Mouse (Mus musculus): ENCODE measurements at regions not wholly inside any gene's neighbourhood (a gene's known extent, or its start where the extent isn't known, plus 50 kb on each side); places are given as distances from the start of the nearest gene placed in this dataset.

GRCm38 (mm10) chr13:47298010-47298409 is 175.6 kb downstream of the Rnf144b start:
- no peaks in the 10 kb centered on the region for H3K4me1 ChIP-seq (ENCODE audit: control insufficient read depth, insufficient read depth, low read length)
- no peaks in the 10 kb centered on the region for H3K36me3 ChIP-seq (ENCODE audit: control insufficient read depth, insufficient read depth, low read length)
- H3K4me2 ChIP-seq (ENCODE audit: low read depth, low read length): peak overlapping the region; percentile 25; the same call in 1 of the 2 replicates
- no peak; the same call in 1 of the 2 replicates for ATAC-seq (ENCODE audit: low read depth)
- no peak overlapping the region for H3K4me3 ChIP-seq (ENCODE audit: low read depth, low read length)
- 0 out of 2 replicates have a peak overlapping the region, but pooled peaks have one; percentile 4 for H3K27ac ChIP-seq (ENCODE audit: low read depth, low read length)
- no peaks in the 10 kb centered on the region for H3K9me3 ChIP-seq (ENCODE audit: control insufficient read depth, low read length)
- H3K27me3 ChIP-seq (ENCODE audit: control insufficient read depth, insufficient read depth, low read length): no peaks in the 10 kb centered on the region
- H3K9ac ChIP-seq (replicated peaks; ENCODE audit: low read depth, low read length): 0 out of 2 replicates have a peak overlapping the region, but pooled peaks have one; percentile 7
- WGBS: 19% methylated on average over 11 of the region's 11 CpGs

GRCm38 (mm10) chr13:47300486-47300885 is 178.0 kb downstream of the Rnf144b start:
- WGBS: 40% methylated on average over 2 of the region's 2 CpGs

GRCm38 (mm10) chr13:47301070-47301469 is 178.6 kb downstream of the Rnf144b start:
- WGBS: 61% methylated on average over 3 of the region's 3 CpGs
- H3K4me3 ChIP-seq (ENCODE audit: low read depth, low read length): no peak overlapping the region
- H3K27ac ChIP-seq (ENCODE audit: low read depth, low read length): no peak overlapping the region
- H3K9ac ChIP-seq (replicated peaks; ENCODE audit: low read depth, low read length): no peak overlapping the region
- no peaks in the 10 kb centered on the region for H3K27me3 ChIP-seq (ENCODE audit: control insufficient read depth, insufficient read depth, low read length)
- H3K4me2 ChIP-seq (ENCODE audit: low read depth, low read length): no peak overlapping the region
- no peaks in the 10 kb centered on the region for H3K9me3 ChIP-seq (ENCODE audit: control insufficient read depth, low read length)
- no peaks in the 10 kb centered on the region for H3K4me1 ChIP-seq (ENCODE audit: control insufficient read depth, insufficient read depth, low read length)
- ATAC-seq (ENCODE audit: low read depth): 0 out of 2 replicates have a peak, but pooled peaks have one; percentile 21
- no peaks in the 10 kb centered on the region for H3K36me3 ChIP-seq (ENCODE audit: control insufficient read depth, insufficient read depth, low read length)

More at GRCm38 (mm10) chr13:47300486-47300885, 178.0 kb downstream of the Rnf144b start:
- H3K27ac ChIP-seq (ENCODE audit: low read depth, low read length): no peak overlapping the region
- H3K4me1 ChIP-seq (ENCODE audit: control insufficient read depth, insufficient read depth, low read length): no peaks in the 10 kb centered on the region
- no peak for ATAC-seq (ENCODE audit: low read depth)
- H3K4me2 ChIP-seq (ENCODE audit: low read depth, low read length): no peak overlapping the region
- no peaks in the 10 kb centered on the region for H3K27me3 ChIP-seq (ENCODE audit: control insufficient read depth, insufficient read depth, low read length)
- no peak overlapping the region for H3K9ac ChIP-seq (replicated peaks; ENCODE audit: low read depth, low read length)
- no peak overlapping the region for H3K4me3 ChIP-seq (ENCODE audit: low read depth, low read length)
- H3K36me3 ChIP-seq (ENCODE audit: control insufficient read depth, insufficient read depth, low read length): no peaks in the 10 kb centered on the region
- no peaks in the 10 kb centered on the region for H3K9me3 ChIP-seq (ENCODE audit: control insufficient read depth, low read length)

- Histone ChIP-seq H3K4me2 (ENCODE audit: low read depth, low read length) (no peak overlapping the region), H3K27me3 (ENCODE audit: control insufficient read depth, insufficient read depth, low read length) (no peaks in the 10 kb centered on the region), H3K9ac (replicated peaks; ENCODE audit: low read depth, low read length) (no peak overlapping the region), H3K4me3 (ENCODE audit: low read depth, low read length) (no peak overlapping the region), H3K9me3 (ENCODE audit: control insufficient read depth, low read length) (no peaks in the 10 kb centered on the region), H3K36me3 (ENCODE audit: control insufficient read depth, insufficient read depth, low read length) (no peaks in the 10 kb centered on the region), H3K27ac (ENCODE audit: low read depth, low read length) (no peak overlapping the region), H3K4me1 (ENCODE audit: control insufficient read depth, insufficient read depth, low read length) (peaks cover 3% of the 10 kb centered on the region; the same call in 1 of the 2 replicates)
- WGBS: 88% methylated on average over 6 of the region's 6 CpGs
- ATAC-seq (ENCODE audit: low read depth): no peak
These were observed 187.0 kb downstream of the Rnf144b start for GRCm38 (mm10) chr13:47309492-47309891.

DNA sequence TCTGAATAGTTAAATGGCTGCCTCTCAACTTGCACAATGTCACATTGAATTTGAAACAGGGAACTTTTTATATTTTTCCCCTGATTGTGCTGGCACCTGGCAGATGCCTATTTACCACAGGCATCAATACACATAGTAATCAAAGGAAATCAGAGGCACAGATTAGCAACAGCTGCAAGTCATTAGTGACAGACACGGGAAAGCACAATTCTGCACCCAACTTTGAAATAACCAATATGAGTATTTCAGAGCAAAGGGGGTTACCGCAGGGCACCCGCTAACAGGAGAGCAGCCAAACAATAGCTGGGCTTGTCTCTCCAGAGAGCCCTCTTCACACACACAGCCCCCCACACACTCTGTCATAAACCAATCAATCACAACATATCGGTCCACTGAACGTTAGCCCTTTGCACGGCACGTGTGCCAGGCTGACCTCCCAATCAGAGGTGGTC is 188.3 kb downstream of the Rnf144b start:
- H3K4me3 ChIP-seq (ENCODE audit: low read depth, low read length): no peak overlapping the region
- no peaks in the 10 kb centered on the region for H3K36me3 ChIP-seq (ENCODE audit: control insufficient read depth, insufficient read depth, low read length)
- no peak overlapping the region for H3K9ac ChIP-seq (replicated peaks; ENCODE audit: low read depth, low read length)
- peaks cover 3% of the 10 kb centered on the region; the same call in 1 of the 2 replicates for H3K4me1 ChIP-seq (ENCODE audit: control insufficient read depth, insufficient read depth, low read length)
- H3K27me3 ChIP-seq (ENCODE audit: control insufficient read depth, insufficient read depth, low read length): no peaks in the 10 kb centered on the region
- H3K4me2 ChIP-seq (ENCODE audit: low read depth, low read length): no peak overlapping the region
- ATAC-seq (ENCODE audit: low read depth): no peak
- 5% methylated on average over 7 of the region's 7 CpGs for WGBS
- H3K9me3 ChIP-seq (ENCODE audit: control insufficient read depth, low read length): no peaks in the 10 kb centered on the region
- H3K27ac ChIP-seq (ENCODE audit: low read depth, low read length): no peak overlapping the region

GRCm38 (mm10) chr13:47319549-47319948 is 197.1 kb downstream of the Rnf144b start:
- Histone ChIP-seq H3K27ac (ENCODE audit: low read depth, low read length) (no peak overlapping the region), H3K9ac (replicated peaks; ENCODE audit: low read depth, low read length) (no peak overlapping the region), H3K4me2 (ENCODE audit: low read depth, low read length) (no peak overlapping the region), H3K27me3 (ENCODE audit: control insufficient read depth, insufficient read depth, low read length) (no peaks in the 10 kb centered on the region), H3K4me1 (ENCODE audit: control insufficient read depth, insufficient read depth, low read length) (no peaks in the 10 kb centered on the region), H3K4me3 (ENCODE audit: low read depth, low read length) (no peak overlapping the region), H3K9me3 (ENCODE audit: control insufficient read depth, low read length) (no peaks in the 10 kb centered on the region), H3K36me3 (ENCODE audit: control insufficient read depth, insufficient read depth, low read length) (no peaks in the 10 kb centered on the region)
- ATAC-seq (ENCODE audit: low read depth): no peak
- 53% methylated on average over 8 of the region's 8 CpGs for WGBS

DNA sequence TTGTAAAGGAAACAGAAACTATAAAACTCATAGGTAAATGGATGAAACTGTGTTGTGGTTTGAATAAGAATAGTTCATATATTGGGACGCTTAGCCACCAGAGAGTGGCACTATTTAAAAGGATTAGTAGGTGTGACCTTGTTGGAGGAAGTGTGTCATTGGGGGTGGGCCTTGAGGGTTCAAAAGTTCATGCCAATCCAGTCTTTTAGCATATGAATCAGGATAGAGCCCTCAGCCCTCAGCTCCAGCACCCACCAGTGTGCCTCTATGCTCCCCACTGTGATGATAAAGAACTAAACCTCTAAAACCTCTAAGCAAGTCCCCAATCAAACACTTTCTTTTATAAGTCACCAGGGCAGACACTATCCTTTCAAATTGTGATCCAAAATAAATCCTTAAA is 199.4 kb downstream of the Rnf144b start:
- no peak overlapping the region for H3K4me3 ChIP-seq (ENCODE audit: low read depth, low read length)
- H3K27me3 ChIP-seq (ENCODE audit: control insufficient read depth, insufficient read depth, low read length): no peaks in the 10 kb centered on the region
- WGBS: 81% methylated on average over 1 of the region's 1 CpGs
- H3K9ac ChIP-seq (replicated peaks; ENCODE audit: low read depth, low read length): no peak overlapping the region
- H3K9me3 ChIP-seq (ENCODE audit: control insufficient read depth, low read length): no peaks in the 10 kb centered on the region
- no peaks in the 10 kb centered on the region for H3K4me1 ChIP-seq (ENCODE audit: control insufficient read depth, insufficient read depth, low read length)
- no peak overlapping the region for H3K4me2 ChIP-seq (ENCODE audit: low read depth, low read length)
- no peak overlapping the region for H3K27ac ChIP-seq (ENCODE audit: low read depth, low read length)
- no peaks in the 10 kb centered on the region for H3K36me3 ChIP-seq (ENCODE audit: control insufficient read depth, insufficient read depth, low read length)
- no peak for ATAC-seq (ENCODE audit: low read depth)

GRCm38 (mm10) chr13:47335996-47336684 is 213.7 kb downstream of the Rnf144b start:
- Histone ChIP-seq H3K9me3 (ENCODE audit: control insufficient read depth, low read length) (no peaks in the 10 kb centered on the region), H3K36me3 (ENCODE audit: control insufficient read depth, insufficient read depth, low read length) (no peaks in the 10 kb centered on the region), H3K9ac (replicated peaks; ENCODE audit: low read depth, low read length) (no peak overlapping the region), H3K27me3 (ENCODE audit: control insufficient read depth, insufficient read depth, low read length) (no peaks in the 10 kb centered on the region), H3K27ac (ENCODE audit: low read depth, low read length) (no peak overlapping the region), H3K4me2 (ENCODE audit: low read depth, low read length) (no peak overlapping the region), H3K4me3 (ENCODE audit: low read depth, low read length) (no peak overlapping the region), H3K4me1 (ENCODE audit: control insufficient read depth, insufficient read depth, low read length) (no peaks in the 10 kb centered on the region)
- no peak for ATAC-seq (ENCODE audit: low read depth)
- WGBS: 73% methylated on average over 16 of the region's 16 CpGs

- no peak overlapping the region for H3K27ac ChIP-seq (ENCODE audit: low read depth, low read length)
- no peaks in the 10 kb centered on the region for H3K4me1 ChIP-seq (ENCODE audit: control insufficient read depth, insufficient read depth, low read length)
- H3K36me3 ChIP-seq (ENCODE audit: control insufficient read depth, insufficient read depth, low read length): no peaks in the 10 kb centered on the region
- H3K27me3 ChIP-seq (ENCODE audit: control insufficient read depth, insufficient read depth, low read length): no peaks in the 10 kb centered on the region
- no peaks in the 10 kb centered on the region for H3K9me3 ChIP-seq (ENCODE audit: control insufficient read depth, low read length)
- H3K4me2 ChIP-seq (ENCODE audit: low read depth, low read length): no peak overlapping the region
- no peak overlapping the region for H3K4me3 ChIP-seq (ENCODE audit: low read depth, low read length)
- no peak overlapping the region for H3K9ac ChIP-seq (replicated peaks; ENCODE audit: low read depth, low read length)
- 76% methylated on average over 15 of the region's 15 CpGs for WGBS
- 0 out of 2 replicates have a peak, but pooled peaks have one; percentile 41 for ATAC-seq (ENCODE audit: low read depth)
These were observed 214.5 kb downstream of the Rnf144b start for GRCm38 (mm10) chr13:47336865-47337441.

Data from neural tube, embryonic 14.5 days (tissue).